Mouse (Mus musculus) neural tube, embryonic 13.5 days (tissue): Measurements from ENCODE around the gene Ankrd33b. TPM values are rescaled to one million over a fixed set of nuclear protein-coding genes. Genes with fewer than 3 reads are reported as not detected.

ENCODE experiments used
- ATAC-seq: fragments of 200-750 bp; cut with Nextera tagmentation; 2 replicates; pipeline ENCODE4 v1.8.0; 2017; ENCODE audit warnings: low read depth, mild to moderate bottlenecking, moderate TSS enrichment, moderate library complexity
- H3K27ac ChIP-seq: fragments of 300-500 bp; sonication (generic); replicated peaks from 2 replicates; pipeline ENCODE4 v1.5.1; 2015; ENCODE audit warnings: moderate library complexity, mild to moderate bottlenecking, inconsistent platforms
- H3K27me3 ChIP-seq: fragments of 300-500 bp; sonication (generic); 2 replicates; pipeline ENCODE4 v1.6.1; 2015; ENCODE audit warnings: mild to moderate bottlenecking, inconsistent platforms
- H3K36me3 ChIP-seq: fragments of 300-500 bp; sonication (generic); 2 replicates; pipeline ENCODE4 v1.6.1; 2015; ENCODE audit warnings: mild to moderate bottlenecking, inconsistent platforms
- H3K4me1 ChIP-seq: fragments of 300-500 bp; sonication (generic); replicated peaks from 2 replicates; pipeline ENCODE4 v1.6.1; 2015; ENCODE audit warnings: inconsistent platforms
- H3K4me2 ChIP-seq: fragments of 300-500 bp; sonication (generic); 2 replicates; pipeline ENCODE4 v1.6.1; 2015; ENCODE audit warnings: inconsistent platforms, mild to moderate bottlenecking, moderate library complexity
- H3K4me3 ChIP-seq: fragments of 300-500 bp; sonication (generic); 2 replicates; pipeline ENCODE4 v1.5.1; 2015; ENCODE audit warnings: mild to moderate bottlenecking, inconsistent platforms
- H3K9ac ChIP-seq: fragments of 300-500 bp; sonication (generic); 2 replicates; pipeline ENCODE4 v1.6.1; 2015; ENCODE audit warnings: moderate library complexity, mild to moderate bottlenecking, inconsistent platforms
- H3K9me3 ChIP-seq: fragments of 300-500 bp; sonication (generic); 2 replicates; pipeline ENCODE4 v1.6.1; 2016; ENCODE audit warnings: inconsistent platforms
- WGBS: fragments of 180-500 bp; shearing (Covaris S2); methylation state at CpG from one replicate; pipeline ENCODE4 v1.1.7; 2015; 5-methylcytosine and 5-hydroxymethylcytosine counted together
- polyA plus RNA-seq: library from polyadenylated mRNA; unstranded; fragments of >200 nt; fragmentation: Nextera tagmentation; extraction: Ambion mirVana; gene quantifications from 2 replicates; pipeline ENCODE4 v1.2.1, GENCODE M21; 2015

Gene Ankrd33b
- polyA plus RNA-seq, 1 experiment from 2014 or later, result 0.99 TPM

DNA sequence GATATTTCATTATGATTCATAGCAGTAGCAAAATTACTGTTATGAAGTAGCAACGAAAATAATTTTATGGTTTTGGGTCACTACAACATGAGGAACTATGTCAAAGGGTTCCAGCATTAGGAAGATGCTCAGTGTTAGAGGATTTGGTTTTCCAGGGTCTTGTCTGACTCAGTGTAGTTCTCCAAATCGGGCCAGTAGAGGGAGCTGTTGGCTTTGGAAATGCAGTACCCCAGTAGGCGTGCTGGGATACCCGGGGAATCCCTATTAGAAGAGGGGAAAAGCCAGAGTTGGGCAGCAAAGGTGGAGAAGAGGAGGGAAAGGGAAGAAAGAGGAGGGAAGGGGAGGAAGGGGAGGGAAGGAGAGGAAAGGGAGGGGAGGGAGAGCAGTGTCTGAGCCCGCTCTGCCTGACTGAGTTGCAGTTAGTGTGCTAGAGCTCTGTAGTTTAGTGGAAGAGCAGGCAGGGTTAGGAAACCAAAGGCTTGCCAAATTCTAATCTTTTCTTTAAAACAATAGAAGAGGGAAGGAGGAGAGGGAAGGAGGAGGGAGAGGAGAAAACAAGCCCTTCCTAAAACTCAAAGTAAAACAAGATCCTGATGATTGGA is 51.8 kb downstream of the Ankrd33b start:
- H3K9me3 ChIP-seq, result no peaks in the 10 kb centered on the region
- H3K27me3 ChIP-seq, result no peaks in the 10 kb centered on the region
- H3K27ac ChIP-seq, result no peak overlapping the region
- 7% methylated on average over 5 of the region's 5 CpGs for WGBS
- H3K4me2 ChIP-seq, result no peak overlapping the region
- H3K36me3 ChIP-seq, result no peaks in the 10 kb centered on the region
- H3K4me1 ChIP-seq, result peaks cover 22% of the 10 kb centered on the region; the same call in 1 of the 2 replicates
- ATAC-seq, result peak; percentile 85
- no peak overlapping the region for H3K4me3 ChIP-seq
- no peak overlapping the region for H3K9ac ChIP-seq

DNA sequence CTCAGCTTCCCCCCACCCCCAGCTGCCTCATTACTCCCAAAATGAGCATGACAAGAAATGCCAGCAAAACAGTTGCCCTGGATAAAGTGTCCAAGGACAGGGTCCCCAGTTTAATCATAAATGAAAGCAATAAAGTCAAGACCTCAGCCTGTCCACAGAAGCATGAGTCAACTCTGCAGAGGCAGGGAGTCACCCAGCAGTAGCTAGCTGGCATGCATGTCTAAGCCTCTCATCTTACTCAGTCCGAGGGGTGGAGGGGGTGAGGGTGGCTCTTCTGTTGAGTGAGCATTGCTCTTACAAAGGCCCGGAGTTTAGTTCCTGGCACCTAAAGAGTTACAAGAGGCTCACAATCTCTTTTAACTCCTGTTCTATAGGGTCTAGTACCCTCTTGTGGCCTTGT is 55.5 kb downstream of the Ankrd33b start:
- Histone ChIP-seq H3K27ac (no peak overlapping the region), H3K4me2 (no peak overlapping the region), H3K36me3 (no peaks in the 10 kb centered on the region), H3K9ac (no peak overlapping the region), H3K4me1 (no peaks in the 10 kb centered on the region), H3K4me3 (no peak overlapping the region), H3K9me3 (no peaks in the 10 kb centered on the region), H3K27me3 (no peaks in the 10 kb centered on the region)
- 79% methylated on average over 2 of the region's 2 CpGs for WGBS
- ATAC-seq, result no peak

DNA sequence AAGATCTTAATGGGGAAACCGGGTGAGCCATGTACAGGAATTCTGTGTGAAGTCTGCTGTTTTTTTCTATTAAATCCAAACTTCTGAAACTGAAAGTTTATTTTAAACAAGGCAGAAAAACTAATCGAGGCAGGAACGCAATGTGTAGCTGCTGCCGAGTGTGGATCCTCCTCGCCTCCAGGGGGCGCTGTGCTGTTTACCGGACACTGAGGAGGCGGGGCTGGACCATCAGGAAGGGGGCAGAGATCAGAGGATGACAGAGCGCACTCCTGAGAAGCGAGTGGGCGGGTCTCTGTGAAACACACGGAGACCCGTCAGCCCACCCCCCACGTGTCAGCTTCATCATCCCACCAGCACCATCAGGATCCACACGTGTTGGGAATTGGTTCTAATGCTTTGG is 58.0 kb downstream of the Ankrd33b start:
- no peaks in the 10 kb centered on the region for H3K4me1 ChIP-seq
- WGBS, result 72% methylated on average over 15 of the region's 15 CpGs

DNA sequence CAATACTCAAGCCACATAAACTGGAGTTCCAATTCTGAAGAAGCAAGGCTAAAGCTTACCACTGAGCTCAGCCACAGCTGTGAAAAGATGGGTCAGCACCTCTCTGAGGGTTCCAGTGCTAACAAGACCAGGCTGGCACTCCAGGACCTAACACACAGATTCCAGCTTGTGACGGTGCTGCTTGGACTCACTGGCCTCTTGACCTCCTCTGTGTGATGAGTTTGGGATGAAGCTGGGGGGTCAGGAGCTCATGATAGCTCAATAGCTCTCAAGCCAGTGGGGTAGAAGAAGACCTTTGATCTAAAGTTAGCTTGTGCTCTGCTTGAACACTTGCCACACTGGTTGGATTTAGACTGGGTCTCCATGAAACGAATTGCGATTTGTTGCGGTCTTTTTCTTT is 60.8 kb downstream of the Ankrd33b start:
- ATAC-seq, result no peak
- H3K9me3 ChIP-seq, result no peaks in the 10 kb centered on the region
- no peaks in the 10 kb centered on the region for H3K36me3 ChIP-seq
- no peak overlapping the region for H3K4me3 ChIP-seq
- no peaks in the 10 kb centered on the region for H3K4me1 ChIP-seq
- no peak overlapping the region for H3K4me2 ChIP-seq
- no peak overlapping the region for H3K9ac ChIP-seq
- H3K27me3 ChIP-seq, result no peaks in the 10 kb centered on the region
- H3K27ac ChIP-seq, result no peak overlapping the region
- WGBS, result 94% methylated on average over 4 of the region's 4 CpGs

More for the DNA sequence above, 58.0 kb downstream of the Ankrd33b start:
- ATAC-seq, result no peak
- Histone ChIP-seq H3K36me3 (no peaks in the 10 kb centered on the region), H3K9ac (no peak overlapping the region), H3K9me3 (no peaks in the 10 kb centered on the region), H3K27me3 (no peaks in the 10 kb centered on the region), H3K27ac (no peak overlapping the region), H3K4me2 (no peak overlapping the region), H3K4me3 (no peak overlapping the region)

DNA sequence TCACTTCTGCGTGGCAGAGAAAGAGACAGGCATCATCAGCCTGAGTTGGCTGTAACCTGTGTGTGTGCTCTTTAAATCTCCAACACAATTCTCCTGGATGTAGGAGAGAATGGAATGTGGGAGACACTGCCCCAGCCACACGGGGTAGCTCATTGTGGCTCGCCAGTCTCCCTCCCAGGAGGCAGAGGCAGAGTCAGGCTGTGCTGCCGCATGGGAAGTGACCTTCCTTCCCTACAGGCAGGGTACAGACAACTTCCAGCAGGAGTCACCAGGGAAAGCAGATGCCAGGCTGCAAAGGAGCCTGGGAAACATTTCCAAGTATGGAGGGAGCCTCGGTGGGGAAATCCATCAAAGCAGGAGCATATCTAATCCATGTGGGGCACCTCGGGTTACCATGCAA is 62.3 kb downstream of the Ankrd33b start:
- no peaks in the 10 kb centered on the region for H3K9me3 ChIP-seq
- H3K36me3 ChIP-seq, result no peaks in the 10 kb centered on the region
- H3K4me3 ChIP-seq, result no peak overlapping the region
- no peaks in the 10 kb centered on the region for H3K27me3 ChIP-seq
- no peak overlapping the region for H3K4me2 ChIP-seq
- no peak overlapping the region for H3K27ac ChIP-seq
- ATAC-seq, result no peak
- H3K9ac ChIP-seq, result no peak overlapping the region
- H3K4me1 ChIP-seq, result peaks cover under 1% of the 10 kb centered on the region; the same call in 1 of the 2 replicates
- 49% methylated on average over 6 of the region's 6 CpGs for WGBS

DNA sequence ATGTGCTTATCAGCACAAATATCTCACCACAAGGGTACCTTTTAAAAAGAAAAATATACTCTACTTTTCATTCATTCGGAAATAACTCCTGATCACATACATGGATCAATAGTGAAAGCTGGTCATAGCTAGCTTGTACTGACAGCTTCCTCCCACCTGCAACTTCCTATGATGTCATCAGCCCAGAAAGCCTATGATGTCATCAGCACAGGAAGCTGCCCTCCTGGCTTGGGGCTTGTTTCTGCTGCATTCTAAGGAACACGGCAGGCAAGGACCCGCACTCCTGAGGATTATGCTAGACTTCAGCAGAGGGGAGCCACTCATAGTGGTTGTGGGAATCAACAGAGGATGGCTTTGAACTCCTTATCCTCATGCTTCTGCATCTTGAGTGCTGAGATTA is 63.2 kb downstream of the Ankrd33b start:
- Histone ChIP-seq H3K36me3 (no peaks in the 10 kb centered on the region), H3K4me2 (no peak overlapping the region), H3K4me1 (peaks cover 9% of the 10 kb centered on the region), H3K27ac (no peak overlapping the region), H3K9me3 (no peaks in the 10 kb centered on the region), H3K9ac (no peak overlapping the region), H3K27me3 (no peaks in the 10 kb centered on the region), H3K4me3 (no peak overlapping the region)
- no peak for ATAC-seq
- 83% methylated on average over 3 of the region's 3 CpGs for WGBS

DNA sequence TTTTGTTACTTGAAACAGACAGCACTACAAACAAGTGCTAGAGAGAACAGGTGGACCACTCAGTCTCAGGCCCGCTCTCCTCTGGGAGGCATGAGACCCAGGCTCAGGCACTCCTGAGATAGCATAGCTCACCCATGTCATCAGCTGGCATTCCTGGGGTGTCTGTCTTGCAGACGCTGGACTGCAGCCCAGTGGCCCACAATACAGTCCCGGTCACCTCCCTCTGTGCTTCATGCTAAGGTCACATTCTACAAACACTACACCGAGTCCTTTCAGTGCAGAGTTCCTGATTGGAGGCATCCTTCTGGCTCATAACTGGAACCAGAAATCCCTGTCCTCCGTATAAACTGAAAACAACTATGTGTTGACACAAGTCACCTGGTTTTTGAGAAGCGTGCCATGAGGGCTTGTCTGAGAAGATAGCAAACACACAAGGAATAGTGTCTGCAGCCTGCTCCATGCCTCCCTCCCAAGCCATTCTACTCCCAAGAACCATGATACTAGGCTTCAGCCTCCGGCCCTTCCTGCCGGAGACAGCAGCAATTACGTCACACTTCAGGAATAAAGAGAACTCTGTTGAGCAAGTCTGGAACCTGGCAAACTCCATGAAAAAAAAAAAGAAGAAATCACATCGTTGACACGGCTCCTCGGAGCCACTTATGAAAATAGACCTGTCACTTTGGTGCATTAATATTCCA is 65.1 kb downstream of the Ankrd33b start:
- ATAC-seq, result no peak
- Histone ChIP-seq H3K4me2 (no peak overlapping the region), H3K9ac (no peak overlapping the region), H3K9me3 (no peaks in the 10 kb centered on the region), H3K36me3 (no peaks in the 10 kb centered on the region), H3K27ac (no peak overlapping the region), H3K27me3 (peaks cover 17% of the 10 kb centered on the region), H3K4me1 (peaks cover 17% of the 10 kb centered on the region), H3K4me3 (no peak overlapping the region)
- WGBS, result 76% methylated on average over 12 of the region's 12 CpGs

DNA sequence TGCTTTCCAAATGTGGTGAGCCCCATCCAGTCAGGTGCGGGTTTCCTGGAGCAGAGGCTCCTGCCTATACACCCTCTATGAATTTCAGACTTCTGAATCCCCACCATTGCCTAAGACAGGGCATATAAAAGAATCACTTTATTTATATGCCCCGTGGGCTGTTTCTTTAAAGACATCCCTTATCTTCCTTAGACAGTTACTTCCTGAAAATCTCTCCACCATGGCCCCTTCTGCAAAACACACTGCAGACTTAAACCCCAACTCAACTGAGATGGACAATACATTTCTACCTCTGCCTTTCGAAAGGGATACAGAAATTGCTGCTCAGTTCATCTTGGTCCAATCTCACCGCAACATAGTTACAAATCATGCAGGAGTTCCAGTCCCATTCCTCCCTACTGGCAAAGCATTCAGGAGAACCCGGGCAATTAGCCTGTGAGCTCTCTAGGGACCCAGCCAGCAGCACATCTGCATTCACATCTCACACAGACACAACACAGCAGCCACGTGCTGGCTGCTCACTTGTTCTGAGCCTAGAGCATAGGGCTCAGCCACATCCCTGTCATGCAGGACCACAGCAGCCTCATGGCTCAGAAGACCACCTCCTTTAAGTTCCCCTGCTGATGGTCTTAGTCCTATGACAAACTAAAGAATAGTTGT is 68.1 kb downstream of the Ankrd33b start:
- no peak overlapping the region for H3K4me2 ChIP-seq
- H3K27ac ChIP-seq, result no peak overlapping the region
- H3K9ac ChIP-seq, result no peak overlapping the region
- no peaks in the 10 kb centered on the region for H3K36me3 ChIP-seq
- H3K27me3 ChIP-seq, result peaks cover 47% of the 10 kb centered on the region
- ATAC-seq, result 0 out of 2 replicates have a peak, but pooled peaks have one; percentile 48
- H3K9me3 ChIP-seq, result no peaks in the 10 kb centered on the region
- 47% methylated on average over 6 of the region's 6 CpGs for WGBS
- H3K4me3 ChIP-seq, result no peak overlapping the region
- peaks cover 25% of the 10 kb centered on the region for H3K4me1 ChIP-seq

DNA sequence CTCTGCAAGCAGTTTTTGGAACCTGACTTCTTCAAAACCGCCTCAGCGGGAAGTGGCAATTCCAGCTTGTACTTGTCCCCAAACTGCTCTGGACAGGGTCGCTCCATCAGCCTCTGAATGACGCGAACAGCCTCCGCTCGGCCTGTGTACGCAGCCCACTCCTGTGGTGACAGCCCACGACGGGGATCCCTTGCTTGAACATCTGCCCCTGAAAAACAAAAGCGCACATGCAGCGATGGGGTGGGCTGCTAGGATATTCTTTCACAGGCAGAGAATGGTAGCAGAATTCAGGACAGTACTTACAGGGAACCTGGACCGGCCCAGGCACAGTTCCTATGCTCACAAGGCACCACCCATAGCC is 69.8 kb downstream of the Ankrd33b start:
- H3K27ac ChIP-seq, result no peak overlapping the region
- WGBS, result 15% methylated on average over 13 of the region's 13 CpGs
- H3K36me3 ChIP-seq, result no peaks in the 10 kb centered on the region
- H3K4me2 ChIP-seq, result peak overlapping the region; percentile 61
- H3K27me3 ChIP-seq, result peaks cover 48% of the 10 kb centered on the region
- no peak for ATAC-seq
- H3K9ac ChIP-seq, result peak overlapping the region; percentile 61; the same call in 1 of the 2 replicates
- peaks cover 25% of the 10 kb centered on the region for H3K4me1 ChIP-seq
- peak overlapping the region; percentile 37 for H3K4me3 ChIP-seq
- no peaks in the 10 kb centered on the region for H3K9me3 ChIP-seq

DNA sequence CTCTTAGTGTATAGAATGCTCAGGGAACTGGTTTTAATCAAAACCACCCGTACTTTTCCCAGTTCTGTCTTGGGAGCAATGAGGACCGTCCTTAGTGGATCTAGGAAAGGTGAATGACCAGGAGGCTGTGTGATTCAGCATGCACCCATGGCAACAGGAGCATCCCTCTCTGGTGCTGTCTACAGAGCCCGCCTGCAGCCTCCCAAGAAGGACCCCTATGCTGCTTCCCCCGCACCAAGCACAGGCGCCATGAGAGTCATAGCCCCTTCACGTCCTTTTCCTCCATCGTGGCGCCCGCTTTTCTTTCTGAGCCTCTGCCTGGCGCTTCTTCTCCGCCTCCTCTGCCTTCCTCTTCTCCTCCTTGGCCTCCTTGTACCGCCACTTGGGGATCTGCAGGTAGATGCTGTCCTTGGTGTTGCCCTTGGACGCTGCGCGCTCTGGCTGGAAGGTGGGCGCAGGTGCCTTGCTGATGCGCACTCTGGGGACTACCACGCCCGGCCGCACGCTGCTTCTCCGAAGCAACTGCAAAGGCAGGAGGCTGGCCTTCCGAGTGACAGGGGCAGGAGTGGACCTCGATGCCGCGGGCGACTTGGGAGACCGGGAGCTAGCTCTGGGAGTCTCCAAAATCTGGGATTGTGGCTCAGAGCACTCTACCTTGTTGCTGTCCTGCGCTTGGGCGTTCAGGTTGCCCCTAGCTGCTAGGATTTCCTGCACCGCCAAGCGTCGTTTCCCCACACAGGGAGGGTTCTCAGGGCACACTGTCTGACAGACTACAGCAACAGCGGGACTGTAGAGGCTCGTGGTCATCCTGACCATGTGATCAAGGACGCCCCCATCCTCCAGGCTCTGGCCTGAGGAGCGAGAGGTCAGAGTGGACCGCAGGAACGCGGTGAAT is 70.4 kb downstream of the Ankrd33b start:
- Histone ChIP-seq H3K27ac (no peak overlapping the region), H3K9me3 (no peaks in the 10 kb centered on the region), H3K9ac (peak overlapping the region; percentile 61), H3K27me3 (peaks cover 48% of the 10 kb centered on the region), H3K4me2 (peak overlapping the region; percentile 61), H3K36me3 (no peaks in the 10 kb centered on the region), H3K4me3 (peak overlapping the region; percentile 37), H3K4me1 (peaks cover 25% of the 10 kb centered on the region)
- ATAC-seq, result 0 out of 2 replicates have a peak, but pooled peaks have one; percentile 44
- WGBS, result 9% methylated on average over 40 of the region's 40 CpGs

DNA sequence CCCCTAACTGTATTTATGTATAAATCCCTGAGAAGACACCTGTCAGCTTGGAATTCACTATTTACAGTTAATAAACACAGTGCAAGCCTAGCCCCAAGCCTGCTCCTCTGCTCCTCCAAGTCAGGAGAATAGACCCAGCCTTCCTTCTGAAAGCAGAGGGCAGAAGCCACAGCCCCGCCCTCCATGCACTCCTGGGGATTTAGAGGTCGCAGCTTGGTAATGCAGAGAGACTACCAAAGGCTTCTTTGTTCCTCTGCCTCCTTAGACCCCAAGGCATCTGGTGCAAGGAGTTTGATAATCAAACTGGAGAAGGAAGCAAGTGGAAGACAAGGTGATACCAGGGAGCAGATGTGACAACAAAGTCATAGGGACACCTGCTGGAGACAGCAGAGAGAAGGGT is 73.2 kb downstream of the Ankrd33b start:
- WGBS, result 17% methylated on average over 2 of the region's 2 CpGs
- Histone ChIP-seq H3K9ac (no peak overlapping the region), H3K36me3 (no peaks in the 10 kb centered on the region), H3K4me3 (no peak overlapping the region), H3K27me3 (peaks cover 48% of the 10 kb centered on the region), H3K27ac (no peak overlapping the region), H3K4me1 (peaks cover 16% of the 10 kb centered on the region), H3K4me2 (no peak overlapping the region), H3K9me3 (no peaks in the 10 kb centered on the region)
- ATAC-seq, result no peak

DNA sequence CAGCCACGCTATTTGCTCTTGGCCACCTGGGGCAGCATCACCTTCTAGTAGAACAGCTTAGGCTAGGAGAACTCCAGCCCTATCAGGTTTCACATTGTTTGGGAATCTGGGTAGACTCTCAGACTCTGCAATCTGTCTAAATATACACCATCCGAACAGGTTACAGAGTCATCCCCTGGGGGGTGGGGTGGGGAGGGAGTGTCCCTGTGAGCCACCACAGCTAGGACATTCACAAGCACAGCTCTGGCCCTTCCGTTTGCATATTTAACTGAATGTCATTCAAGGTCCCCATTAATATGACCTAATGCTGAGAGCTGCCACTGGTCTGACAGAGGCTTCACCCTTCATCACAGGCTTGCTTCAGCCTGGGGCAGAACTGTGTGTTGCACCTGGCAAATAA is 74.9 kb downstream of the Ankrd33b start:
- Histone ChIP-seq H3K9ac (no peak overlapping the region), H3K4me3 (no peak overlapping the region), H3K4me2 (no peak overlapping the region), H3K36me3 (no peaks in the 10 kb centered on the region), H3K27me3 (peaks cover 33% of the 10 kb centered on the region), H3K4me1 (peaks cover 10% of the 10 kb centered on the region), H3K9me3 (no peaks in the 10 kb centered on the region), H3K27ac (no peak overlapping the region)
- no peak for ATAC-seq
- WGBS, result 43% methylated on average over 3 of the region's 3 CpGs
